In genomic region chr8:71667256-71667655, GRCm38 (mm10) we compare ENCODE assay signal across 11 mouse cellular contexts. TPM values are rescaled to one million over a fixed set of nuclear protein-coding genes. Genes with fewer than 3 reads are reported as not detected.
DNase-seq lines count a peak whose midpoint lies in the region; ATAC-seq and TF ChIP-seq lines count a peak whose summit lies in the region.
"Had no signal": no experiment of that assay in that cellular context is flagged by ENCODE, and none has a peak within 500 bp of the region (broad histone marks: within the 10 kb centered on the region; RNA-seq: fewer than 3 reads in every experiment).

No protein-coding gene starts in this region.

- no peaks in the 10 kb centered on the region for H3K36me3 ChIP-seq in heart, embryonic 10.5 days
- peaks cover 4% of the 10 kb centered on the region for H3K36me3 ChIP-seq in G1E (replicated peaks)
- H3K36me3 ChIP-seq in forebrain, embryonic 16.5 days (ENCODE audit: control insufficient read depth, insufficient read depth): peaks cover 3% of the 10 kb centered on the region; the same call in 1 of the 2 replicates
- no peaks in the 10 kb centered on the region for H3K36me3 ChIP-seq in midbrain, embryonic 12.5 days
- no peaks in the 10 kb centered on the region for H3K36me3 ChIP-seq in kidney, embryonic 15.5 days
- H3K36me3 ChIP-seq: embryonic facial prominence, embryonic 10.5 days had no signal

- no peak overlapping the region; the same call in 1 of the 2 replicates for H3K4me3 ChIP-seq in heart, embryonic 10.5 days
- peak overlapping the region; percentile 48; the same call in 1 of the 2 replicates for H3K4me3 ChIP-seq in G1E (ENCODE audit: low read depth, low read length)
- H3K4me3 ChIP-seq in forebrain, embryonic 16.5 days (replicated peaks; ENCODE audit: low read length): no peak overlapping the region
- H3K4me3 ChIP-seq in midbrain, embryonic 12.5 days: no peak overlapping the region
- no peak overlapping the region for H3K4me3 ChIP-seq in kidney, embryonic 15.5 days (replicated peaks)

- ATAC-seq in G1E (ENCODE audit: extremely low read depth, insufficient number of reproducible peaks, low FRiP score, poor library complexity, severe bottlenecking): no peak
- ATAC-seq in forebrain, embryonic 16.5 days: no peak
- no peak for ATAC-seq in midbrain, embryonic 12.5 days (ENCODE audit: low FRiP score, low read depth)
- ATAC-seq in kidney, embryonic 15.5 days (replicated peaks; ENCODE audit: low FRiP score): no peak

- 56% methylated on average over 5 of the region's 5 CpGs for WGBS in heart, embryonic 10.5 days
- 36% methylated on average over 5 of the region's 5 CpGs for WGBS in forebrain, embryonic 16.5 days
- WGBS in midbrain, embryonic 12.5 days: 45% methylated on average over 5 of the region's 5 CpGs
- WGBS in kidney, embryonic 15.5 days: 58% methylated on average over 5 of the region's 5 CpGs

- H3K27me3 ChIP-seq in heart, embryonic 10.5 days (ENCODE audit: insufficient read depth, poor library complexity, severe bottlenecking): peaks cover 50% of the 10 kb centered on the region
- peaks cover 58% of the 10 kb centered on the region for H3K27me3 ChIP-seq in G1E (ENCODE audit: insufficient read depth, low read length)
- no peaks in the 10 kb centered on the region for H3K27me3 ChIP-seq in forebrain, embryonic 16.5 days (replicated peaks; ENCODE audit: control insufficient read depth, insufficient read depth, low read length)
- peaks cover 66% of the 10 kb centered on the region for H3K27me3 ChIP-seq in midbrain, embryonic 12.5 days
- peaks cover 70% of the 10 kb centered on the region for H3K27me3 ChIP-seq in kidney, embryonic 15.5 days

- peak overlapping the region; percentile 46 for H3K9ac ChIP-seq in forebrain, embryonic 16.5 days (replicated peaks; ENCODE audit: low read depth, low read length)
- peak overlapping the region; percentile 31 for H3K9ac ChIP-seq in midbrain, embryonic 12.5 days (replicated peaks)
- H3K9ac ChIP-seq in kidney, embryonic 15.5 days: no peak overlapping the region

- H3K4me2 ChIP-seq in forebrain, embryonic 16.5 days (ENCODE audit: low read length): peak overlapping the region; percentile 37
- H3K4me2 ChIP-seq in midbrain, embryonic 12.5 days (replicated peaks): no peak overlapping the region
- no peak overlapping the region for H3K4me2 ChIP-seq in kidney, embryonic 15.5 days

- no peak for TF ChIP-seq CTCF in G1E (IDR thresholded peaks at IDR 0.05; ENCODE audit: low read depth, low read length)

- no peaks in the 10 kb centered on the region for H3K9me3 ChIP-seq in heart, embryonic 10.5 days
- no peaks in the 10 kb centered on the region for H3K9me3 ChIP-seq in G1E (replicated peaks)
- H3K9me3 ChIP-seq in forebrain, embryonic 16.5 days (ENCODE audit: control insufficient read depth, low read length): no peaks in the 10 kb centered on the region
- H3K9me3 ChIP-seq in midbrain, embryonic 12.5 days: no peaks in the 10 kb centered on the region
- no peaks in the 10 kb centered on the region for H3K9me3 ChIP-seq in kidney, embryonic 15.5 days (replicated peaks)
- H3K9me3 ChIP-seq: embryonic facial prominence, embryonic 10.5 days had no signal

- peak overlapping the region; percentile 89 for H3K27ac ChIP-seq in heart, embryonic 10.5 days
- H3K27ac ChIP-seq in forebrain, embryonic 16.5 days (ENCODE audit: low read length): peak overlapping the region; percentile 61
- peak overlapping the region; percentile 56 for H3K27ac ChIP-seq in midbrain, embryonic 12.5 days (replicated peaks)
- H3K27ac ChIP-seq in kidney, embryonic 15.5 days: no peak overlapping the region
- H3K27ac ChIP-seq: embryonic facial prominence, embryonic 10.5 days had no signal

- DNase-seq in heart, embryonic 10.5 days (ENCODE audit: low spot score): no peak
- no peak for DNase-seq in heart, adult 8-10 months (ENCODE audit: low spot score)
- DNase-seq in G1E (ENCODE audit: low spot score): no peak
- no peak for DNase-seq in embryo, embryonic 10.5 days (ENCODE audit: low spot score)
- DNase-seq in B cell, adult 2 months: no peak
- DNase-seq: heart, postnatal 36 days; kidney, postnatal 25 days had no signal

- peaks cover 66% of the 10 kb centered on the region for H3K4me1 ChIP-seq in heart, embryonic 10.5 days
- H3K4me1 ChIP-seq in G1E (ENCODE audit: insufficient read depth, low read depth, low read length): peaks cover 70% of the 10 kb centered on the region
- peaks cover 44% of the 10 kb centered on the region for H3K4me1 ChIP-seq in forebrain, embryonic 16.5 days (replicated peaks; ENCODE audit: control insufficient read depth, insufficient read depth, low read length)
- peaks cover 45% of the 10 kb centered on the region for H3K4me1 ChIP-seq in midbrain, embryonic 12.5 days
- peaks cover 55% of the 10 kb centered on the region for H3K4me1 ChIP-seq in kidney, embryonic 15.5 days

RNA-seq across cellular contexts. Expression of gene Unc13a, which starts 4.3 kb away (rescaled TPM):
- polyA plus RNA-seq in heart, embryonic 10.5 days (2016; fragmentation: Nextera tagmentation; extraction: Ambion mirVana): 0.31 and 0.48 TPM in 2 replicates
- 1 to 10 TPM in 1 of 4 experiments, under 1 TPM in 3; 0.49 to 1.4 (median 0.57) TPM for total RNA-seq in heart, adult 8-10 months (2022)
- total RNA-seq in G1E (2014; fragmentation: Nextera tagmentation) (6.5 and 7.3 TPM in 2 replicates), G1E (2017) (4.1 and 5.2 TPM in 2 replicates)
- 3.7 and 4.6 TPM in 2 replicates for polyA plus RNA-seq in G1E (2012)
- polyA plus RNA-seq in forebrain, embryonic 16.5 days (2015; fragmentation: Nextera tagmentation; extraction: Ambion mirVana): 23.1 and 33.6 TPM in 2 replicates
- 12.8 and 16.9 TPM in 2 replicates for polyA plus RNA-seq in midbrain, embryonic 12.5 days (2016; fragmentation: Nextera tagmentation; extraction: Ambion mirVana)
- 0.80 and 1.2 TPM in 2 replicates for polyA plus RNA-seq in kidney, embryonic 15.5 days (2015; fragmentation: Nextera tagmentation; extraction: Ambion mirVana)

RNA-seq across cellular contexts. Expression of gene Jak3, which starts 8.8 kb away (rescaled TPM):
- 6.7 and 9.7 TPM in 2 replicates for polyA plus RNA-seq in heart, embryonic 10.5 days (2016; fragmentation: Nextera tagmentation; extraction: Ambion mirVana)
- 10 to 100 TPM in 1 of 4 experiments, 1 to 10 TPM in 3; 6.4 to 10.3 (median 7.6) TPM for total RNA-seq in heart, adult 8-10 months (2022)
- total RNA-seq in G1E (2014; fragmentation: Nextera tagmentation): 29.8 and 32.0 TPM in 2 replicates
- total RNA-seq in G1E (2017): 15.7 and 15.9 TPM in 2 replicates
- polyA plus RNA-seq in G1E (2012): 68.8 and 73.6 TPM in 2 replicates
- polyA plus RNA-seq in forebrain, embryonic 16.5 days (2015; fragmentation: Nextera tagmentation; extraction: Ambion mirVana): 3.4 and 4.1 TPM in 2 replicates
- 3.3 and 3.4 TPM in 2 replicates for polyA plus RNA-seq in midbrain, embryonic 12.5 days (2016; fragmentation: Nextera tagmentation; extraction: Ambion mirVana)
- polyA plus RNA-seq in kidney, embryonic 15.5 days (2015; fragmentation: Nextera tagmentation; extraction: Ambion mirVana): 6.3 and 7.2 TPM in 2 replicates

RNA-seq across cellular contexts. Expression of gene Insl3, which starts 21.8 kb away (rescaled TPM):
- polyA plus RNA-seq in heart, embryonic 10.5 days (2016; fragmentation: Nextera tagmentation; extraction: Ambion mirVana): 0.99 and 1.5 TPM in 2 replicates
- total RNA-seq in heart, adult 8-10 months (2022): 1 to 10 TPM; 2.2 to 4.6 (median 2.5) TPM
- total RNA-seq in G1E (2014; fragmentation: Nextera tagmentation) (3.4 and 9.1 TPM in 2 replicates), G1E (2017) (2.7 and 4.6 TPM in 2 replicates)
- 28.6 and 35.3 TPM in 2 replicates for polyA plus RNA-seq in G1E (2012)
- polyA plus RNA-seq in forebrain, embryonic 16.5 days (2015; fragmentation: Nextera tagmentation; extraction: Ambion mirVana): not detected in 2 replicates
- polyA plus RNA-seq in midbrain, embryonic 12.5 days (2016; fragmentation: Nextera tagmentation; extraction: Ambion mirVana): not detected in 2 replicates
- polyA plus RNA-seq in kidney, embryonic 15.5 days (2015; fragmentation: Nextera tagmentation; extraction: Ambion mirVana): 1.2 and 1.7 TPM in 2 replicates
- polyA plus RNA-seq: embryonic facial prominence, embryonic 10.5 days had no signal

RNA-seq across cellular contexts. Expression of gene B3gnt3, which starts 34.3 kb away (rescaled TPM):
- polyA plus RNA-seq in heart, embryonic 10.5 days (2016; fragmentation: Nextera tagmentation; extraction: Ambion mirVana): 1.6 and 2.9 TPM in 2 replicates
- 1 to 10 TPM; 4.0 to 6.9 (median 5.3) TPM for total RNA-seq in heart, adult 8-10 months (2022)
- total RNA-seq in G1E (2014; fragmentation: Nextera tagmentation) (not detected in 2 replicates), G1E (2017) (0.05 and 0.06 TPM in 2 replicates)
- not detected in 2 replicates for polyA plus RNA-seq in G1E (2012)
- polyA plus RNA-seq in forebrain, embryonic 16.5 days (2015; fragmentation: Nextera tagmentation; extraction: Ambion mirVana): 0.58 and 0.68 TPM in 2 replicates
- 0.55 and 0.66 TPM in 2 replicates for polyA plus RNA-seq in midbrain, embryonic 12.5 days (2016; fragmentation: Nextera tagmentation; extraction: Ambion mirVana)
- polyA plus RNA-seq in kidney, embryonic 15.5 days (2015; fragmentation: Nextera tagmentation; extraction: Ambion mirVana): 2.8 and 3.9 TPM in 2 replicates

RNA-seq across cellular contexts. Expression of gene Colgalt1, which starts 56.5 kb away (rescaled TPM):
- 54.4 and 60.5 TPM in 2 replicates for polyA plus RNA-seq in heart, embryonic 10.5 days (2016; fragmentation: Nextera tagmentation; extraction: Ambion mirVana)
- 10 to 100 TPM; 38.4 to 41.5 (median 39.9) TPM for total RNA-seq in heart, adult 8-10 months (2022)
- 35.7 and 38.7 TPM in 2 replicates for total RNA-seq in G1E (2014; fragmentation: Nextera tagmentation)
- 30.5 and 42.4 TPM in 2 replicates for total RNA-seq in G1E (2017)
- 37.6 and 42.6 TPM in 2 replicates for polyA plus RNA-seq in G1E (2012)
- polyA plus RNA-seq in forebrain, embryonic 16.5 days (2015; fragmentation: Nextera tagmentation; extraction: Ambion mirVana): 60.4 and 63.6 TPM in 2 replicates
- 52.1 and 56.2 TPM in 2 replicates for polyA plus RNA-seq in midbrain, embryonic 12.5 days (2016; fragmentation: Nextera tagmentation; extraction: Ambion mirVana)
- 67.7 and 78.0 TPM in 2 replicates for polyA plus RNA-seq in kidney, embryonic 15.5 days (2015; fragmentation: Nextera tagmentation; extraction: Ambion mirVana)

Comparison
In these comparisons a context has a peak if more than half of its experiments do, and no peak if none do; other contexts are left out.
1. RNA of gene Insl3, which starts 21.8 kb away (polyA plus RNA-seq): 28.6 to 35.3 TPM in G1E; 1.2 to 1.7 TPM in kidney, embryonic 15.5 days, 0.99 to 1.5 TPM in heart, embryonic 10.5 days, not detected in forebrain, embryonic 16.5 days and not detected in midbrain, embryonic 12.5 days; every median in the first group is over 10 times any median in the second.